Mouse (Mus musculus): Measurements from ENCODE around the gene Gltpd2.

The Gltpd2 gene

GRCm38 (mm10) chr11:70563470-70564275, 44.7 kb downstream of the Gltpd2 start:
- DNase-seq (ENCODE audit: low spot score) = peak; percentile 69

- DNase-seq (ENCODE audit: low spot score) = no peak
Measured at GRCm38 (mm10) chr11:70564276-70564873, 45.4 kb downstream of the Gltpd2 start.

- DNase-seq (ENCODE audit: low spot score) = no peak
Measured at GRCm38 (mm10) chr11:70566586-70566985, 47.6 kb downstream of the Gltpd2 start.
